Mouse (Mus musculus) myocyte (in vitro differentiated cells): ENCODE results near the gene Ano1. TPM values are rescaled to one million over a fixed set of nuclear protein-coding genes. Genes with fewer than 3 reads are reported as not detected.

ENCODE experiments used
- H3K27me3 ChIP-seq: one replicate; pipeline ENCODE4 v1.6.1; 2011; ENCODE audit not compliant: control insufficient read depth, insufficient read depth, insufficient read length
- H3K36me3 ChIP-seq: one replicate; pipeline ENCODE4 v1.6.1; 2011; ENCODE audit not compliant: control insufficient read depth, insufficient read depth
- H3K4me2 ChIP-seq: one replicate; pipeline ENCODE4 v1.6.1; 2011; ENCODE audit warnings: low read depth, control low read depth
- H3K4me3 ChIP-seq: one replicate; pipeline ENCODE4 v1.5.1; 2011; ENCODE audit warnings: mild to moderate bottlenecking, control low read depth, moderate library complexity
- H3K79me2 ChIP-seq: one replicate; pipeline ENCODE4 v1.6.1; 2011; ENCODE audit not compliant: control insufficient read depth, insufficient read depth
- H3ac ChIP-seq: one replicate; pipeline ENCODE4 v1.6.1; 2011; ENCODE audit not compliant: control insufficient read depth, insufficient read length
- CEBPB ChIP-seq: IDR thresholded peaks from 2 replicates; pipeline ENCODE4 v1.6.1; 2011; ENCODE audit warnings: mild to moderate bottlenecking, moderate library complexity; ENCODE audit not compliant: poor library complexity, insufficient read depth, severe bottlenecking
- E2F4 ChIP-seq: IDR thresholded peaks from one replicate; pipeline ENCODE4 v1.6.1; 2011; ENCODE audit warnings: mild to moderate bottlenecking, control low read depth, moderate library complexity; ENCODE audit not compliant: insufficient read depth
- MAX ChIP-seq: IDR thresholded peaks from one replicate; pipeline ENCODE4 v1.6.1; 2011; ENCODE audit warnings: low read depth, mild to moderate bottlenecking, control low read depth
- MYOD1 ChIP-seq, 3 experiments: IDR thresholded peaks; one replicate each; pipeline ENCODE4 v1.6.1; 2011; ENCODE audit warnings: control low read depth in 2 of 3, low read depth in 2 of 3, mild to moderate bottlenecking in 2 of 3, moderate library complexity in 1 of 3; ENCODE audit not compliant: insufficient read length in 2 of 3, control insufficient read depth in 1 of 3
- MYOG ChIP-seq, 3 experiments: IDR thresholded peaks; one replicate each; pipeline ENCODE4 v1.6.1; 2011; ENCODE audit warnings: control low read depth in 2 of 3, low read depth in 2 of 3, mild to moderate bottlenecking in 2 of 3; ENCODE audit not compliant: insufficient read length in 2 of 3, control insufficient read depth in 1 of 3, insufficient read depth in 1 of 3
- POLR2A ChIP-seq: IDR thresholded peaks from one replicate; pipeline ENCODE4 v1.6.1; 2011; ENCODE audit warnings: low read depth, mild to moderate bottlenecking, control low read depth, moderate library complexity; ENCODE audit not compliant: insufficient read length
- POLR2AphosphoS2 ChIP-seq: IDR thresholded peaks from one replicate; pipeline ENCODE4 v1.6.1; 2011; ENCODE audit warnings: low read depth, control low read depth; ENCODE audit not compliant: insufficient read length
- REST ChIP-seq: IDR thresholded peaks from one replicate; pipeline ENCODE4 v1.6.1; 2011; ENCODE audit warnings: mild to moderate bottlenecking, control low read depth, moderate library complexity; ENCODE audit not compliant: insufficient read depth, insufficient read length
- SRF ChIP-seq: IDR thresholded peaks from one replicate; pipeline ENCODE4 v1.6.1; 2011; ENCODE audit warnings: low read depth; ENCODE audit not compliant: control insufficient read depth, insufficient read length
- TCF12 ChIP-seq: IDR thresholded peaks from one replicate; pipeline ENCODE4 v1.6.1; 2011; ENCODE audit warnings: mild to moderate bottlenecking, control low read depth; ENCODE audit not compliant: poor library complexity, insufficient read depth, severe bottlenecking
- TCF3 ChIP-seq: IDR thresholded peaks from one replicate; pipeline ENCODE4 v1.6.1; 2011; ENCODE audit warnings: low read depth, control low read depth; ENCODE audit not compliant: insufficient read length
- USF1 ChIP-seq: IDR thresholded peaks from one replicate; pipeline ENCODE4 v1.6.1; 2011; ENCODE audit warnings: low read depth, mild to moderate bottlenecking, control low read depth, moderate library complexity
- polyA plus RNA-seq: library from polyadenylated mRNA; unstranded; fragments of >200 nt; fragmentation: generic; extraction: Trizol; gene quantifications from one replicate; pipeline ENCODE4 v1.2.1, GENCODE M21; 2012; ENCODE audit warnings: missing spikeins

Gene Ano1
- polyA plus RNA-seq, 1 experiment = 2.2 TPM

GRCm38 (mm10) chr7:144696764-144697704 lies 54.7 kb downstream of the Ano1 start:
- H3ac ChIP-seq = no peak overlapping the region

GRCm38 (mm10) chr7:144689855-144690254 lies 61.9 kb downstream of the Ano1 start:
- Histone ChIP-seq H3K4me3 (no peak overlapping the region), H3K36me3 (no peaks in the 10 kb centered on the region), H3K27me3 (no peaks in the 10 kb centered on the region), H3ac (no peak overlapping the region), H3K4me2 (no peak overlapping the region), H3K79me2 (no peaks in the 10 kb centered on the region)
- no peak for TF ChIP-seq POLR2A

More at GRCm38 (mm10) chr7:144696764-144697704, 54.7 kb downstream of the Ano1 start:
- TF ChIP-seq E2F4 (no peak), MYOD1 (IDR thresholded peaks at IDR 0.05; ENCODE audit: control insufficient read depth in 1 of 3, insufficient read length in 2 of 3, low read depth in 2 of 3) (no peak), MAX (no peak), CEBPB (no peak), POLR2AphosphoS2 (no peak), MYOG (IDR thresholded peaks at IDR 0.05; ENCODE audit: control insufficient read depth in 1 of 3, insufficient read depth in 1 of 3, insufficient read length in 2 of 3, low read depth in 2 of 3) (no peak), POLR2A (no peak), USF1 (no peak), TCF12 (no peak), SRF (no peak), TCF3 (no peak), REST (no peak)
- no peaks in the 10 kb centered on the region for H3K27me3 ChIP-seq
- no peak overlapping the region for H3K4me3 ChIP-seq
- H3K79me2 ChIP-seq = no peaks in the 10 kb centered on the region
- H3K36me3 ChIP-seq = no peaks in the 10 kb centered on the region
- H3K4me2 ChIP-seq = no peak overlapping the region

- Histone ChIP-seq H3K4me2 (no peak overlapping the region), H3ac (no peak overlapping the region), H3K36me3 (no peaks in the 10 kb centered on the region), H3K27me3 (no peaks in the 10 kb centered on the region), H3K79me2 (no peaks in the 10 kb centered on the region), H3K4me3 (no peak overlapping the region)
- TF ChIP-seq TCF3 (no peak), USF1 (no peak), TCF12 (no peak), MAX (no peak), POLR2AphosphoS2 (no peak), SRF (no peak), CEBPB (no peak), MYOD1 (IDR thresholded peaks at IDR 0.05; ENCODE audit: control insufficient read depth in 1 of 3, insufficient read length in 2 of 3, low read depth in 2 of 3) (no peak), E2F4 (no peak), MYOG (IDR thresholded peaks at IDR 0.05; ENCODE audit: control insufficient read depth in 1 of 3, insufficient read depth in 1 of 3, insufficient read length in 2 of 3, low read depth in 2 of 3) (no peak)
Measured at GRCm38 (mm10) chr7:144689136-144689535, 62.6 kb downstream of the Ano1 start.

- no peaks in the 10 kb centered on the region for H3K79me2 ChIP-seq
- no peak overlapping the region for H3K4me2 ChIP-seq
- no peak overlapping the region for H3K4me3 ChIP-seq
- TF ChIP-seq MYOG (IDR thresholded peaks at IDR 0.05; ENCODE audit: control insufficient read depth in 1 of 3, insufficient read depth in 1 of 3, insufficient read length in 2 of 3, low read depth in 2 of 3) = no peak
- TF ChIP-seq POLR2AphosphoS2 = no peak
- no peak for TF ChIP-seq CEBPB
- TF ChIP-seq TCF12 = no peak
- no peak for TF ChIP-seq MYOD1 (IDR thresholded peaks at IDR 0.05; ENCODE audit: control insufficient read depth in 1 of 3, insufficient read length in 2 of 3, low read depth in 2 of 3)
- TF ChIP-seq MAX = no peak
- TF ChIP-seq POLR2A = no peak
- no peak for TF ChIP-seq REST
- no peak for TF ChIP-seq USF1
- TF ChIP-seq SRF = no peak
- TF ChIP-seq TCF3 = no peak
- no peaks in the 10 kb centered on the region for H3K27me3 ChIP-seq
- no peak overlapping the region for H3ac ChIP-seq
- H3K36me3 ChIP-seq = no peaks in the 10 kb centered on the region
Measured at GRCm38 (mm10) chr7:144687663-144688381, 64.0 kb downstream of the Ano1 start.

- no peak overlapping the region for H3K4me3 ChIP-seq
- H3ac ChIP-seq = no peak overlapping the region
- H3K27me3 ChIP-seq = no peaks in the 10 kb centered on the region
- peak overlapping the region; percentile 53 for H3K4me2 ChIP-seq
- H3K36me3 ChIP-seq = no peaks in the 10 kb centered on the region
- TF ChIP-seq E2F4 (no peak), USF1 (no peak), SRF (no peak), REST (no peak), MYOG (IDR thresholded peaks at IDR 0.05; ENCODE audit: control insufficient read depth in 1 of 3, insufficient read depth in 1 of 3, insufficient read length in 2 of 3, low read depth in 2 of 3) (no peak), CEBPB (no peak), POLR2A (no peak), TCF3 (no peak), MYOD1 (IDR thresholded peaks at IDR 0.05; ENCODE audit: control insufficient read depth in 1 of 3, insufficient read length in 2 of 3, low read depth in 2 of 3) (no peak), TCF12 (no peak), MAX (no peak), POLR2AphosphoS2 (no peak)
- no peaks in the 10 kb centered on the region for H3K79me2 ChIP-seq
Measured at GRCm38 (mm10) chr7:144684947-144685346, 66.8 kb downstream of the Ano1 start.
